Mouse (Mus musculus) ES-E14 (cell line): ENCODE measurements around the gene Sema5a.

Experiments used
- CHD2 ChIP-seq: IDR thresholded peaks from 2 replicates; pipeline ENCODE4 v1.6.1; 2014; ENCODE audit warnings: mild to moderate bottlenecking, low read depth, low read length, inconsistent platforms
- ZC3H11A ChIP-seq: IDR thresholded peaks from 2 replicates; pipeline ENCODE4 v1.6.1; 2012; ENCODE audit warnings: low read depth, mild to moderate bottlenecking, inconsistent platforms, low read length, borderline replicate concordance

DNA sequence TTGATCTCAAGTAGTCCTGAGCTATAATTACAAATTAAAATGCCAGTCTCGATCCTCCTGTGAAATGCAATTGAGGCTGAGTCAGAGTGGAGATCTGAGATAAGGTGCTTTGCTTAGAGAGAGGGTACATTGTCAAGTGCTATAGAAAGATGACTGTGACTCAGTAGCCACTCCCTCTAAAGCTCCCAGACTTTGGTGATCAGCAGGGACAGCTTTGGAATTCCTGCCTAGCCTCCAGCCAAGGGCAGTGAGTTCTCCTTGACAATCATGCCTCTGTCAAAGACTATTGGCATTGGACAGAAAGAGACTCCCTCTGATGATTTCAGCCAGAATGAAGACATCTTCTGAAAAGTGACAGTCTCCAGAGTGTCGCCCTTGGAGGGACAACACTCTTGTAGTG, 88.8 kb downstream of the Sema5a start:
- TF ChIP-seq ZC3H11A (no peak), CHD2 (no peak)
